Mouse (Mus musculus): ENCODE data around the gene Lclat1.
A peak's percentile ranks its signal among the peaks of the same experiment; 100 is the strongest.

The Lclat1 gene

DNA sequence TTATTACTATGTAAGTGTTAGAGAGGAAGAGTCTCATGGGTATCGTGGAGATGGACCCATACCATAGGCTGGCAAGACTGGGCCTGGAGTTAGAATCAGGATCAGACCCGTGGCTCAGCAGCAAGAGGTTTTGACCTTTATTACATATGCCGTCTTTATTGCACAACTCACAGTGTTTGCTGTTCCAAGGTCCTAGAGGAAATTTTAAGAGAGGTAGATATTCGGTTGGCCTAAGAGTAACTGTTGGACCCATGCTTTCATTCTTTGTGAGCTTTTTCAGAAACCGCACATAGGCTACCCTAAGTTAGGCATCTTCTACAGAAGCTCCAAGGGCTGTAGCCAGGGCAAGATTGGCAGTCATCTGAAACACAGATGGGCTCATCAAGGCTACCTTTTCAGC is 79.1 kb downstream of the Lclat1 start:
- no peaks in the 10 kb centered on the region for H3K36me3 ChIP-seq (ENCODE audit: control insufficient read depth, insufficient read depth, low read length, poor library complexity, severe bottlenecking)
- DNase-seq (ENCODE audit: low read depth, low spot score) = no peak
- H3K27me3 ChIP-seq (ENCODE audit: control insufficient read depth, insufficient read depth, low read length, poor library complexity, severe bottlenecking) = no peaks in the 10 kb centered on the region

DNA sequence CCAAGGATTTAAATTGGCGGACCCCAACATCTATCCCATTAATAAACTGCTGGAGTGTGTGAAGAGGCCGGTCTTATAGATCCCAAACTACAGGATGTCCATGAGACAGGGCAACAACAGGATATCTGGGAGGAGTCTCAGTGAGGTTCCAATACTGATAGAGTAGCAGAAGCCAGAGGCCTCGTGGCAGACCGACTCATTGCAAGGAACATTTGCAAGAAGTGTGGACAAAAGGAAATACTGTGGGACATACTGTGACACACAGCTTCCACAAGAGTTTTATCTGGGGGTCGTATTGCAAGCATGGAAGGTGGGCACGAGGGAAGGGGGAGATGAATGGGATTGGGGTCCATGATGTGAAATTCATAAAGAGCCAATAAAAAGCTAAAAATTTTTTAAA is 86.4 kb downstream of the Lclat1 start:
- no peak for DNase-seq (ENCODE audit: low read depth, low spot score)
- no peaks in the 10 kb centered on the region for H3K36me3 ChIP-seq (ENCODE audit: control insufficient read depth, insufficient read depth, low read length, poor library complexity, severe bottlenecking)
- no peaks in the 10 kb centered on the region for H3K27me3 ChIP-seq (ENCODE audit: control insufficient read depth, insufficient read depth, low read length, poor library complexity, severe bottlenecking)

DNA sequence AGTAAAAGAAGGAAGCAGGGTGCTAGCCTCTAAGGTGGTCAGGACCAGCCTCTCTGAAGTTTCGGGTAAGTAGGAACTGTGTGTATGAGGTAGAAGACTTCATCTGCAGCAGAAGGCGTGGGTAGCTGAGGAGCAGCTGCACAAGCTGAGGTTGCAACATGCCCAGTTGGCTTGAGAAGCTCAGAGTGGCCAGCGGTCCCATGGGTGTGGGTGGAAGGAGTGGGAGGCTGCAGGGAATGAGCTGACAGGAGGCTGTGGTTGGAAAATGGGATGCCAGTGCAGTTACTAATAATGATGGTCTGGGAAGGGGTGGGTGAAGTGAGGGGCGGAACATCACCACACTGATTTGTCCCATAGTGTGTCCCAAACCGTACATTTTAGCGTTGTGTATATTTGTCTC is 86.8 kb downstream of the Lclat1 start:
- Histone ChIP-seq H3K27me3 (ENCODE audit: control insufficient read depth, insufficient read depth, low read length, poor library complexity, severe bottlenecking) (no peaks in the 10 kb centered on the region), H3K36me3 (ENCODE audit: control insufficient read depth, insufficient read depth, low read length, poor library complexity, severe bottlenecking) (no peaks in the 10 kb centered on the region)
- DNase-seq (ENCODE audit: low read depth, low spot score) = no peak

DNA sequence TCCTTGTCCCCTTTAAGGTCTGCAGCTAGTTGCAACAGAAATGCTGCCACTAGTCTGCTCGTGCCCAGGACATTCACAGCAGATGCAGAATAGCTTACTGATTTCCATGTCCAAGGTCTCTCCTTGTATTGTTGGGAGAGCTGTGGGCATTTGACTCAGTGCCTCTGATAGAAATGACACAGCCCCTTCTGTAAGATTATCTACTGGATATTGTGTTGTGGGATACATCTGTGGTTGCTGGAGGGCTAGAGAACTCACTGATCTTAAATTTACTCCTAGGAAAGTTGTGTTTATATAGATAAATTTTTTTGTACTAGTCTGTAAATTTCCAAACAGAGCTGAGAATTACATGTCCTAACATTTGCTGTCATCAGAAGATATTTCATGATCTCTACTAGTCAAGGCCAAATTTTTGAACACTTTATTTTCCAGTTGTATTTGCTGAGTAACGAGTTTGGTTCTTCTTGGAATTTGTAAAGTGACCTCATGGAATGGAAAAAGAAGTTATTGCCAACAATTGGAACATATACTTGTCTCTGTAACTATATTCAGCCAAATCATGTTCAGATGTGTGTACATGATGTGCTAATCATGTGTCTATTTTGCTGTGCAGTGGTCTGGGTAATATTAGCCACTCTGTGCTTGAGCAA is 87.4 kb downstream of the Lclat1 start:
- H3K27me3 ChIP-seq (ENCODE audit: control insufficient read depth, insufficient read depth, low read length, poor library complexity, severe bottlenecking) = no peaks in the 10 kb centered on the region
- no peak for DNase-seq (ENCODE audit: low read depth, low spot score)
- H3K36me3 ChIP-seq (ENCODE audit: control insufficient read depth, insufficient read depth, low read length, poor library complexity, severe bottlenecking) = no peaks in the 10 kb centered on the region

DNA sequence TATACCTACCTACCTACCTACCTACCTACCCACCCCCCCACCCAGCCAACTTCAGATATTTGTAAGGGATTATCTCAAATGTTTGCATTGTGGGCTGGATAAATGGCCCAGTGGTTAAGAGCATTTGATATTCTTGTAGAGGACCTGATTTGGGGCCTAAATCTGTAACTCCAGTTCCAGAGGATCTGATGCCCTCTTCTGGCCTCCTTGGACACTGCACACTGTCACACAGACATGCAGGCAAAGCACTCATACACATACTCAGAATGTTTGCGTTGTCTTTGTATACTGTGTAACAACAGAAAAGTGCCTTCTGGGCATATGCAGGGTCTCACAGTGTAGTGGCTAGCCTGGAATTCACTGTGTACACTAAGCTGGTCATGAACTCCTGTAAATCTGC is 88.4 kb downstream of the Lclat1 start:
- H3K36me3 ChIP-seq (ENCODE audit: control insufficient read depth, insufficient read depth, low read length, poor library complexity, severe bottlenecking) = no peaks in the 10 kb centered on the region
- DNase-seq (ENCODE audit: low read depth, low spot score) = peak; percentile 64
- H3K27me3 ChIP-seq (ENCODE audit: control insufficient read depth, insufficient read depth, low read length, poor library complexity, severe bottlenecking) = no peaks in the 10 kb centered on the region

DNA sequence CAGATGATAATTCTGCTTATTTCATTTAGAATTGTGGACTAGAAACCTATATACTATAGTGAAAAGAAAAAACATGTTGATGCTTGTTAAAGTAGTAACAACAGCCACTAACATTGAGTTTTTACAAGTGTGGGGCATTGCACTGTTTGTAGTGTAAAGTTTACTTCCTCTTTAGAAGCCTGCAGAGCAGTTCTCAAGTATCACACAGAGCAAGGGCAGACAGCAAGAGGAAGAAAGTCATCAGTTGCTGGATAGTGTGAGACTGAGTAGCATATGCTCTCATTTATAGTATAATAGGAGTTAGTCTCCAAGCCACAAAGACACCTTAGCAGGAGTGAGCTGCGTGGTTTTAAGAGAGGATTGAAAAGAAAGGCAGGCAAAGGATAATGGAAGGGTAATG is 89.9 kb downstream of the Lclat1 start:
- Histone ChIP-seq H3K27me3 (ENCODE audit: control insufficient read depth, insufficient read depth, low read length, poor library complexity, severe bottlenecking) (no peaks in the 10 kb centered on the region), H3K36me3 (ENCODE audit: control insufficient read depth, insufficient read depth, low read length, poor library complexity, severe bottlenecking) (no peaks in the 10 kb centered on the region)
- DNase-seq (ENCODE audit: low read depth, low spot score) = peak; percentile 62

DNA sequence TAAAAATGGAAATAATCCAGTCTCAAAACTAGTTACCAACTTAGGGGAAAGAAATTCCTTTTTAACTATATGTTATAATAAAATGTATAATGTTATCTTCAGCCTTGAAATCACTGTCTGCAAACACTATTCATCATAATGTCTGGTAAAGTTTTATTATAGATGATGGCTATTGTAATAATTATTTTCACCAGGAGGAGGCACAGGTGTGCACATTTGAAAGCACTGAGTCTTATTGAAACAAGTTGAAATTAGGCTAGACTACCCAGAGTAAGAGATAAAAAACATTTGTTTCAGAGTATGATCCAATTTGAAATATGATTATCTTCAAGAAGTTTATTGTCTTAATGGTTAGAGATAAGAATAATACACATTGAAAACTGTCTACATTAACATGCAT is 91.6 kb downstream of the Lclat1 start:
- H3K36me3 ChIP-seq (ENCODE audit: control insufficient read depth, insufficient read depth, low read length, poor library complexity, severe bottlenecking) = peaks cover 2% of the 10 kb centered on the region; the same call in 1 of the 2 replicates
- H3K27me3 ChIP-seq (ENCODE audit: control insufficient read depth, insufficient read depth, low read length, poor library complexity, severe bottlenecking) = no peaks in the 10 kb centered on the region
- DNase-seq (ENCODE audit: low read depth, low spot score) = peak; percentile 69

DNA sequence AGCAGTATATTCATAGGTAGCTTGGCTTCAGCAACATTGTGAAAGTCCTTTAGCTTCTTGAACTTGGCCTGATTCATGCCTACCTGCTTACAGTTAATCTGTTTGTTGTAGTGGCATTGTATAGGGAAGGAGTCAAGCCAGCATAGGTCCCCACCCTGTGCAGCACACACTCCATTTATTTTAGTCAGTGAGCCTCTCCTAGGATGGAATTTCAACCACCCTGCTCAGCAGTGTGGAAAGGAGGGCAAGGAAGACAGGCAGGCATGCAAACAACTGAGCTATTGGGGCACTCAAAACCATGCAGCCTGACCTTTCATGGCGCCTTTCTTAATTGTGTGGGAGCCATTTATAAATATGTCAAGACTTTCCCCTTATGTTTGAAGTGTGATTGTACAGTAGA is 92.6 kb downstream of the Lclat1 start:
- Histone ChIP-seq H3K36me3 (ENCODE audit: control insufficient read depth, insufficient read depth, low read length, poor library complexity, severe bottlenecking) (peaks cover 2% of the 10 kb centered on the region; the same call in 1 of the 2 replicates), H3K27me3 (ENCODE audit: control insufficient read depth, insufficient read depth, low read length, poor library complexity, severe bottlenecking) (no peaks in the 10 kb centered on the region)
- no peak for DNase-seq (ENCODE audit: low read depth, low spot score)

DNA sequence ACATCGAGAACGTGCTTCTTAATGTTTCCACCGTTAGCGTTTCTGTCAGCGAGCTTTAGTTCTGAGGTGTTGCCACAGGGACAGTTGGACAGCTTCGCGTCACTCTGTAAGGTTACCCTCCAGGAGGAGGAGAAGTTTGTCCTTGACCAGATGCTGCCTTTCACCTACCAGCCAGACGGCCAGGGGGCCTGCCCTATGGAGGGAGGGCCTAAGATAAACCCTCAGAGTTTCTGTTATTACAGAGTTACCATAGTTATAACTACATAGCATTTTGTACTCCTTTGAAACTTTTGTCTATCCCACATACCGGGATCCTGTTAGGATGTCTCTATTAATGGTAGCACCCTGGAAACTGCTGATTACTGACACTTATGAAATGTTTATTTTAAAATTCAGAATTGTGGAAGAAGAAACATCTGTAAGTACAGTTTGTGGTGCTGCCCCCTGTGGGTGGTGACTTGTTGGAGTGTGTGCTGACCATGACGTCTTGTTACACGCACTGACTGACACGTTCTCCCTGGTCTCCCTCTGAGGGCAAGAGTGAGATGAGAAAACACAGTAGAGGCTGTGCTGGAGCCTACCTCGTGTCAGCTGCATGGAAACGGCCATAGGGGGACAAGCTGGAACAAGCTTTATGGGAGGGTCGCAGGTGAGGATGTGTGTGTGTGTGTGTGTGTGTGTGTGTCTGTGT is 96.0 kb downstream of the Lclat1 start:
- no peak for DNase-seq (ENCODE audit: low read depth, low spot score)
- Histone ChIP-seq H3K36me3 (ENCODE audit: control insufficient read depth, insufficient read depth, low read length, poor library complexity, severe bottlenecking) (peaks cover 2% of the 10 kb centered on the region; the same call in 1 of the 2 replicates), H3K27me3 (ENCODE audit: control insufficient read depth, insufficient read depth, low read length, poor library complexity, severe bottlenecking) (no peaks in the 10 kb centered on the region)

DNA sequence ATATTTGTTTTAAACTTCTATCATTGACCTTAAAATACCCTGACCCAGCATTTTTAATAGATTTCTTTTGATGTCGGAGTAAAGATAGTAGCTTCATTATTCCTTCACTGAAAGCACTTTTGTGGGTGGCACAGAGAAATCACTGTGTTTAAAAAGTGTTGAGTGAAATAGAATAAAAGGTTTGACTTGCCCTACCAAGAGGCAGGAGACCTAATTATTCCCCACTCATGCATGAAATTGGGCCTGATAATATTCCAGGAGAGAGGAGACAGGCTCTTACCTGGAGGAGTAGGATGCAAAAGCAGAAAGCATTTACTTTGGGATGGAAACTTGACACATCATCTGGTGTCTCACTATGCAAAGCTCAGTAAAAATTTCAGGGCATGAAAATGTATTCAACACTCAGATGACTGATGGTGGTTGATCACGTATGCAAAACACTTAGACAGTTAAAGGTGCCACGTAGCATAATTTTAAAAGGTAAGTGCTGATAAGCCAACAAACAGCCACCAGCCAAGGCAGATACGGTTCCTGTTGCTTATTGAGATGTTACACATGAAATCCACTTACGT is 103.3 kb downstream of the Lclat1 start:
- H3K27me3 ChIP-seq (ENCODE audit: control insufficient read depth, insufficient read depth, low read length, poor library complexity, severe bottlenecking) = no peaks in the 10 kb centered on the region
- DNase-seq (ENCODE audit: low read depth, low spot score) = no peak
- H3K36me3 ChIP-seq (ENCODE audit: control insufficient read depth, insufficient read depth, low read length, poor library complexity, severe bottlenecking) = no peaks in the 10 kb centered on the region

DNA sequence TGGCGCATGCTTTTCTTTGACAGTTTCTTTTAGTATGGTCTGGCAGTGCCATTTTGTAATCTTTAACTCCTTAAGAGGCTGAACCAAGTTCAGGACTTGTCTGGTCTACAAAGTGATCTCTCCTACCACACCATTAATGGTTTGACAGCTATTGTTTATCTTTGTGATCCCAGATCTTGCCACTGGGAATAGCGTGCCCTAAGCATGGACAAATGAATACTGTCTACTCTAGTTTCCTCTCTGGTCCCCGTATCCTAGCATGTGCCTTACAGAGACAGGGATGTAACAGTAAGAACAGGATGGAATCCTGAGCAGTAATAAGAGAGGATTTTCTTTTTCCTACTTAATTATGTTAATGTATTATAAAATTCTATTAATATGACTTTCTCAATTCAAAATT is 105.0 kb downstream of the Lclat1 start:
- H3K27me3 ChIP-seq (ENCODE audit: control insufficient read depth, insufficient read depth, low read length, poor library complexity, severe bottlenecking) = no peaks in the 10 kb centered on the region
- no peaks in the 10 kb centered on the region for H3K36me3 ChIP-seq (ENCODE audit: control insufficient read depth, insufficient read depth, low read length, poor library complexity, severe bottlenecking)
- DNase-seq (ENCODE audit: low read depth, low spot score) = no peak

DNA sequence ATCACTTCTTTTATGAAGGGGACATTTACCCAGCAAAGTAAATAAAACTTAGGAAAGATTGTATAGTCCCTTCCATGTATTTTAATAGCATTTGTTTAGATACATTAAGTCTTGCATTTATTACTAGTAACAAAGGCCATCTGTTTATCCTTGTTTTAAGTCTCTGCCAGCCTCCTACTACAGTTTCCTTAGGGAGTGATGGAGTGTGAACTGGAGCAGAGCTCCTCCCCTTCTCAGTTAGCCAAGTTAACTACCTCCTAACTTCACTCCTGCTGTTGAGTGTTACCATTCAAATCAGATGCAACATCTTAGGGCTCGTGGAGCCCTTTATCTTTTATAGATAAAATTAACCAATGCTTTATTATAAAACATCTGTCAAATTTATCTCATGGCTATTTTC is 105.4 kb downstream of the Lclat1 start:
- no peak for DNase-seq (ENCODE audit: low read depth, low spot score)
- Histone ChIP-seq H3K27me3 (ENCODE audit: control insufficient read depth, insufficient read depth, low read length, poor library complexity, severe bottlenecking) (no peaks in the 10 kb centered on the region), H3K36me3 (ENCODE audit: control insufficient read depth, insufficient read depth, low read length, poor library complexity, severe bottlenecking) (no peaks in the 10 kb centered on the region)

DNA sequence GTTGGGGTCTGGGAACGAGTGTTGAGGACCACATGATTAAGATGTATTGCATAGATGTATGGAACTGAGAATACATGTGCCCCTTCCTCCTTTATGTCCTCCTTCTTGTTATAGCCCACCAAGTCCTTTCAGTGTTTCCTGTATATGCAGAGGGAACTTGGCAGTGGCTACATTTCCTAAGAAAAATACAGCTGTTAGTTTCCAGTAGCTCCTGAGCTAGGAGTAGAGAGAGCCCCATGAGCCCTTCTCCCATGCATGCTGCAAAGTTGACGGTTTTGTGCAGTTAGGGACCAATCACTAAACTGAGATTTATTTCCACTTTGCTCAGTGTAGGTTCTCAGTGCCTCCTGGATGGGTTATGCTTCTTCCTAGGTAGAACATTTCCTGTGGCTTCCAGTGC is 105.9 kb downstream of the Lclat1 start:
- no peak for DNase-seq (ENCODE audit: low read depth, low spot score)
- H3K36me3 ChIP-seq (ENCODE audit: control insufficient read depth, insufficient read depth, low read length, poor library complexity, severe bottlenecking) = no peaks in the 10 kb centered on the region
- no peaks in the 10 kb centered on the region for H3K27me3 ChIP-seq (ENCODE audit: control insufficient read depth, insufficient read depth, low read length, poor library complexity, severe bottlenecking)

DNA sequence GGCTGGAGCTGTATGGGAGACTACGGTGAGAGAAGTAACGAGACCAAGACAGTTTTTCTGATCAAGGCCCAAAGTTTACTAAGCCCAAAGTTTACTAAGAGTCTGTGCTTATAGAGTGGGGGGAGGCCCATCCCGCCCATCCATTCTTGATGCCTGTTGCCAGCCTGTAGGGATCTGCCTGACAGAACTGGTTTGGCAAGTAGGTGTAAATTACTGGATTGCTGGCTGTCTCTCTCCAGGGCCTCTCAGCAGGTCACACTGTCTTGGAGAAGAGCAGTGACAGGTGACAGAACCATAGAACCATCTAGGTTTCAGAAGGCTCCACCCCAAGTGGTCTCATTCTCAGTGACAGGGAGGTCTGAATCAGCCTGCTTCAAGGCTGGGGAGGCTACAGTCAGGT is 109.5 kb downstream of the Lclat1 start:
- no peaks in the 10 kb centered on the region for H3K27me3 ChIP-seq (ENCODE audit: control insufficient read depth, insufficient read depth, low read length, poor library complexity, severe bottlenecking)
- no peak for DNase-seq (ENCODE audit: low read depth, low spot score)
- no peaks in the 10 kb centered on the region for H3K36me3 ChIP-seq (ENCODE audit: control insufficient read depth, insufficient read depth, low read length, poor library complexity, severe bottlenecking)

DNA sequence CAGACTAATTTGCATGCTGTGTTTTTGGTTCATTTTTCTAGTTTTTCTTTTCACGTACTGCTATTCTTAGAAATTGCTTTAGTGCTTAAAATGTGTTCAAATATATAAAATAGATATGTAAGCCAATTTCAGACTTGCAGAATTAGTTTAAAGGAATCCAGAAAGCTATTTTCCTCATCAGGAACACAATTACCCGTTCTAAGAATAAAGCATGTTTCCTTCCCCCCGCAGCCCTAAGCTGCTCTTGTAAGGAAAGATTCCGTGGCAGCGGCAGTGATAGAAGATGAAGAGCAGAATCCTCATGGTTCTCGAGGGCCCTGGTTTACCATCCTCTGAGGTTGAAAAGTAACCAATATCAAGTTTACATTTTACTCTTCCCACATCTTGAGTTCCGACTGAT is 113.0 kb downstream of the Lclat1 start:
- Histone ChIP-seq H3K36me3 (ENCODE audit: control insufficient read depth, insufficient read depth, low read length, poor library complexity, severe bottlenecking) (no peaks in the 10 kb centered on the region), H3K27me3 (ENCODE audit: control insufficient read depth, insufficient read depth, low read length, poor library complexity, severe bottlenecking) (no peaks in the 10 kb centered on the region)
- DNase-seq (ENCODE audit: low read depth, low spot score) = no peak
